Mouse (Mus musculus) limb, embryonic 14.5 days (tissue): ENCODE measurements around the gene 4930503B20Rik. TPM values are rescaled to one million over a fixed set of nuclear protein-coding genes. Genes with fewer than 3 reads are reported as not detected.

Experiments used
- ATAC-seq: fragments of 200-750 bp; cut with Nextera tagmentation; 2 replicates; pipeline ENCODE4 v1.8.0; 2017; ENCODE audit warnings: low read depth, moderate number of reproducible peaks, moderate TSS enrichment; ENCODE audit not compliant: low FRiP score
- DNase-seq: peaks from one replicate; pipeline ENCODE4 v3.0.0-alpha.2; 2015; ENCODE audit warnings: low spot score
- H3K27ac ChIP-seq: fragments of 300-500 bp; sonication (generic); replicated peaks from 2 replicates; pipeline ENCODE4 v1.5.1; 2014; ENCODE audit warnings: low read depth, mild to moderate bottlenecking, low read length, moderate library complexity, mixed read lengths
- H3K27me3 ChIP-seq: fragments of 300-500 bp; sonication (generic); 2 replicates; pipeline ENCODE4 v1.6.1; 2014; ENCODE audit warnings: low read length, mixed read lengths; ENCODE audit not compliant: control insufficient read depth, insufficient read depth
- H3K36me3 ChIP-seq: fragments of 300-500 bp; sonication (generic); 2 replicates; pipeline ENCODE4 v1.6.1; 2014; ENCODE audit warnings: mild to moderate bottlenecking, low read length, moderate library complexity, mixed read lengths; ENCODE audit not compliant: control insufficient read depth, insufficient read depth
- H3K4me1 ChIP-seq: fragments of 300-500 bp; sonication (generic); 2 replicates; pipeline ENCODE4 v1.6.1; 2014; ENCODE audit warnings: antibody characterized with exemption, low read length, mixed read lengths; ENCODE audit not compliant: control insufficient read depth, insufficient read depth
- H3K4me2 ChIP-seq: fragments of 300-500 bp; sonication (generic); replicated peaks from 2 replicates; pipeline ENCODE4 v1.6.1; 2014; ENCODE audit warnings: low read depth, mild to moderate bottlenecking, low read length, moderate library complexity; ENCODE audit not compliant: severe bottlenecking
- H3K4me3 ChIP-seq: fragments of 300-500 bp; sonication (generic); replicated peaks from 2 replicates; pipeline ENCODE4 v1.5.1; 2014; ENCODE audit warnings: low read length
- H3K9ac ChIP-seq: fragments of 300-500 bp; sonication (generic); 2 replicates; pipeline ENCODE4 v1.6.1; 2014; ENCODE audit warnings: mild to moderate bottlenecking, low read depth, low read length, moderate library complexity; ENCODE audit not compliant: severe bottlenecking
- H3K9me3 ChIP-seq: fragments of 300-500 bp; sonication (generic); 2 replicates; pipeline ENCODE4 v1.6.1; 2016; ENCODE audit warnings: low read length; ENCODE audit not compliant: control insufficient read depth
- POLR2A ChIP-seq: fragments of 200-500 bp; IDR thresholded peaks from 2 replicates; pipeline ENCODE4 v1.8.0; 2012; ENCODE audit warnings: inconsistent platforms, mild to moderate bottlenecking, moderate library complexity, borderline replicate concordance; ENCODE audit not compliant: insufficient read depth, insufficient read length; ENCODE audit errors: extremely low read depth
- WGBS: fragments of 180-500 bp; shearing (Covaris S2); extraction: QIAGEN DNeasy Blood & Tissue Kit; methylation state at CpG from one replicate; pipeline ENCODE4 v1.1.7; 2014; 5-methylcytosine and 5-hydroxymethylcytosine counted together
- polyA plus RNA-seq, 2 experiments: library from polyadenylated mRNA; depleted of rRNA in 1 of 2; stranded (reverse) in 1 of 2; unstranded in 1 of 2; fragments of >200 nt; fragmentation: Nextera tagmentation in 1 of 2; extraction: Ambion mirVana in 1 of 2; gene quantifications; 2 replicates each; pipeline versions ENCODE4 v1.2.1 to v1.2.3; 2012 to 2014

Gene 4930503B20Rik
- polyA plus RNA-seq, 2 experiments: 0.09 TPM; not detected in 1

DNA sequence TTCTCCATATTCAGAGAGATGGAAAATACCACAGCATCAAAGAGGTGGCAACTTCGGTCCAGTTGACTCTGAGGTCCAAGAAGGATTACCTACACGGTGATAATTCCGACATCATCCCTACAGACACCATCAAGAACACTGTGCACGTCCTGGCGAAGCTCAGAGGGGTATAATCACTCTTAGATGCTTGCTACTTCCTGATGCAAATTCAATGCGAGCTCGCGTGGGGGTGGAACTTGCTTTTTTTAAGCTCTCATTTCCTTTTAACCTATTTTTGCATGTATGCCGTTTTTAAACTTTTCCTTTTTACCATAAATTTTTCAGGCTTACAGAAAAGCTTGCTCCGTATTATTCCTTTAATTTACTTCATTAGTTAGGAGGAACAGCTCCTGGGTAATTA is 40.8 kb downstream of the 4930503B20Rik start:
- Histone ChIP-seq H3K4me1 (no peaks in the 10 kb centered on the region), H3K9ac (no peak overlapping the region), H3K27me3 (no peaks in the 10 kb centered on the region), H3K36me3 (no peaks in the 10 kb centered on the region), H3K27ac (no peak overlapping the region), H3K4me2 (no peak overlapping the region), H3K9me3 (no peaks in the 10 kb centered on the region), H3K4me3 (no peak overlapping the region)
- DNase-seq: no peak
- 80% methylated on average over 10 of the region's 10 CpGs for WGBS
- TF ChIP-seq POLR2A: no peak
- ATAC-seq: no peak

DNA sequence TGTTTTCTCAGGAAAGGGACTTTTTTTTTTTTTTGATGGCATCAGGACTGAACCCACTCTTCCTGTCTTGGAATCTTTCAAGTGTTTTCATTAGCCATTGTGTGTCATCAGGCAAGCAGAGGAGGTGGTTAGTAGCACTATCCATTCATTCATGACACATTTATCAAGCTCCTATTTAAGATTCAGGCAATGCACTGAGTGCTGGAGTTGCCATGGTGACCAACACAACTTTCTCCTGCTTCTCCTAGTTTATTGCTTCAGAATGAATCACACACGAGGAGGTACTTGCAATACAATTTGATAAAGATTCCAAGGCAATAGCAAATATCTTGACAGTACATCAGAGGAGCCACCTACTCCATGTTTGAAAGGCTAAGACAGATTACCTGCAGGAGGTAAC is 43.7 kb downstream of the 4930503B20Rik start:
- DNase-seq: no peak
- TF ChIP-seq POLR2A: no peak

DNA sequence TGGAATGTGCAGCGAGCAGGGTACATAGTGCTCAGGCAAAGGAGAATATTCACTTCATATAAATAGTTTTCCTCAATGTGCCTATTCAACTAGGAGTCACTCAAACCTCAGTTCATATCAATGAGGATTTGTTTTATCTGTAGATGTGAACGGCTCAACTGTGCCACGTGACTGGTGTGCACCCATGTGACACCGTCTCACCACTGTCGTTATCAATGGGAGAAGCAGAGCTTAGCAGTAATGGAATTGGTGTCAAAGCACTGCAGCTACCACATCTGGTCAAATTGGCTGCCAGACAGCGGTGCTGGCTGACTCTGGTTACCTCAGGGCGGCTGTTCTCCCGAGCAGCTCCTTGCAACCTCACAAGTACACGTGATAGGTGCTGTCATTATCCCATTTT is 46.5 kb downstream of the 4930503B20Rik start:
- H3K4me3 ChIP-seq: no peak overlapping the region
- no peak overlapping the region for H3K27ac ChIP-seq
- no peaks in the 10 kb centered on the region for H3K9me3 ChIP-seq
- WGBS: 70% methylated on average over 9 of the region's 9 CpGs
- no peak overlapping the region for H3K9ac ChIP-seq
- no peak for DNase-seq
- no peak overlapping the region for H3K4me2 ChIP-seq
- no peak for ATAC-seq
- TF ChIP-seq POLR2A: no peak
- H3K27me3 ChIP-seq: no peaks in the 10 kb centered on the region
- H3K4me1 ChIP-seq: no peaks in the 10 kb centered on the region
- H3K36me3 ChIP-seq: no peaks in the 10 kb centered on the region

More for the DNA sequence above, 43.7 kb downstream of the 4930503B20Rik start:
- ATAC-seq: no peak
- Histone ChIP-seq H3K4me1 (no peaks in the 10 kb centered on the region), H3K4me2 (no peak overlapping the region), H3K27ac (no peak overlapping the region), H3K9ac (no peak overlapping the region), H3K27me3 (no peaks in the 10 kb centered on the region), H3K4me3 (no peak overlapping the region), H3K36me3 (no peaks in the 10 kb centered on the region), H3K9me3 (no peaks in the 10 kb centered on the region)
- WGBS: 34% methylated on average over 1 of the region's 1 CpGs

DNA sequence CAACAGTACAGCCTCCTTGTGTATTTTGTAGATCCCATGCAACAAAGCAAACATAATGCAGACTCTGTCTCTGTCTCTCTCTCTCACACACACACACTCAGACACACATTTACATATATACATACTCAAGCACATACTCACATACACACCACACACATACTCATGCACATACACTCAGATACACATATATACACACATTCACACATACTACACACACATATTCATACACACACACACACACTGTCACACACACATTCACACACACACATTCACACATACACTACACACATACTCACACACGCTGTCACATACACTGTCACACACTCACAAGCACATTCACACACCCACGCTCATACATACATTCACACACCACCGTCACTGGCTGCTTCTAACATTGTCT is 48.6 kb downstream of the 4930503B20Rik start:
- WGBS: 91% methylated on average over 3 of the region's 3 CpGs
- H3K36me3 ChIP-seq: no peaks in the 10 kb centered on the region
- no peaks in the 10 kb centered on the region for H3K9me3 ChIP-seq
- no peak overlapping the region for H3K4me2 ChIP-seq
- no peak for TF ChIP-seq POLR2A
- DNase-seq: no peak
- H3K4me3 ChIP-seq: no peak overlapping the region
- H3K27ac ChIP-seq: no peak overlapping the region
- no peaks in the 10 kb centered on the region for H3K4me1 ChIP-seq
- H3K9ac ChIP-seq: no peak overlapping the region
- ATAC-seq: no peak
- no peaks in the 10 kb centered on the region for H3K27me3 ChIP-seq

DNA sequence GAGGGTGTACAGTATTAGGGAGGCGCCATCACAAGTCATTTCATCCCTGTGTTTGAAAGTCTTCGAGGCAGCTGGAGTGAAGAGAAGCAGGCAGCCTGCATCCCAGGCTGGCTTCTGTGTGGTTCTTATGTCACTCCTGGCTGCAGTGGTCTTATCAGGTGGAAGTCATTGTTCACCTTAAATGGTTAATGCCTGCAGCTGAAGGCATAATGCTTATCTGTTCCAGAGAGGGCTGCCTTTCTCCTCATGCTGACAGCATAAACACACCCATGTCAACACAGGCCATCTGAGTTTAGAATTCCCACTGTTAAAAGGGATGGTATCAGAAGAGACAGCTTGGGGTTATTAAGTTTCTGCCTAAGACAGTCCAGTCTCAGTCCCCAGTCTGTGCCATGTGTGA is 49.9 kb downstream of the 4930503B20Rik start:
- no peak for DNase-seq
- H3K27me3 ChIP-seq: no peaks in the 10 kb centered on the region
- ATAC-seq: no peak

More for the DNA sequence above, 49.9 kb downstream of the 4930503B20Rik start:
- no peak for TF ChIP-seq POLR2A
- Histone ChIP-seq H3K4me3 (no peak overlapping the region), H3K36me3 (no peaks in the 10 kb centered on the region), H3K4me1 (no peaks in the 10 kb centered on the region), H3K9ac (no peak overlapping the region), H3K4me2 (no peak overlapping the region), H3K27ac (no peak overlapping the region), H3K9me3 (no peaks in the 10 kb centered on the region)
- WGBS: 89% methylated on average over 2 of the region's 2 CpGs
